Mouse (Mus musculus): ENCODE data around the gene Dock2. TPM values are rescaled to one million over a fixed set of nuclear protein-coding genes. Genes with fewer than 3 reads are reported as not detected.

Dock2 gene
- polyA plus RNA-seq, 1 experiment from 2014 or later: 0.54 TPM

- no peaks in the 10 kb centered on the region for H3K4me1 ChIP-seq (replicated peaks)
- H3K27me3 ChIP-seq: no peaks in the 10 kb centered on the region
- no peak overlapping the region for H3K27ac ChIP-seq (replicated peaks)
- H3K4me2 ChIP-seq: no peak overlapping the region
- no peaks in the 10 kb centered on the region for H3K36me3 ChIP-seq
- H3K9me3 ChIP-seq: no peaks in the 10 kb centered on the region
- 76% methylated on average over 4 of the region's 4 CpGs for WGBS
- no peak overlapping the region for H3K9ac ChIP-seq
- no peak overlapping the region for H3K4me3 ChIP-seq
- peak; percentile 19; the same call in 1 of the 2 replicates for ATAC-seq (ENCODE audit: low FRiP score, low read depth)
These were observed 78.6 kb downstream of the Dock2 start for GRCm38 (mm10) chr11:34705108-34705446.

- Histone ChIP-seq H3K9ac (no peak overlapping the region), H3K27me3 (no peaks in the 10 kb centered on the region), H3K9me3 (no peaks in the 10 kb centered on the region), H3K4me2 (no peak overlapping the region), H3K36me3 (no peaks in the 10 kb centered on the region), H3K4me1 (replicated peaks) (no peaks in the 10 kb centered on the region), H3K27ac (replicated peaks) (no peak overlapping the region), H3K4me3 (no peak overlapping the region)
- 54% methylated on average over 8 of the region's 8 CpGs for WGBS
- peak; percentile 56; the same call in 1 of the 2 replicates for ATAC-seq (ENCODE audit: low FRiP score, low read depth)
These were observed 79.1 kb downstream of the Dock2 start for GRCm38 (mm10) chr11:34704384-34705107.

- WGBS: 61% methylated on average over 6 of the region's 6 CpGs
- no peak for ATAC-seq (ENCODE audit: low FRiP score, low read depth)
- Histone ChIP-seq H3K4me2 (no peak overlapping the region), H3K27ac (replicated peaks) (no peak overlapping the region), H3K4me1 (replicated peaks) (no peaks in the 10 kb centered on the region), H3K36me3 (no peaks in the 10 kb centered on the region), H3K9ac (no peak overlapping the region), H3K4me3 (no peak overlapping the region), H3K27me3 (no peaks in the 10 kb centered on the region), H3K9me3 (no peaks in the 10 kb centered on the region)
These were observed 79.8 kb downstream of the Dock2 start for GRCm38 (mm10) chr11:34703851-34704250.

- Histone ChIP-seq H3K9me3 (0 out of 2 replicates have a peak, but pooled peaks cover 4% of the 10 kb centered on the region), H3K4me1 (replicated peaks) (no peaks in the 10 kb centered on the region), H3K27ac (replicated peaks) (no peak overlapping the region), H3K36me3 (no peaks in the 10 kb centered on the region), H3K9ac (no peak overlapping the region), H3K4me2 (no peak overlapping the region), H3K4me3 (no peak overlapping the region), H3K27me3 (no peaks in the 10 kb centered on the region)
- no peak for ATAC-seq (ENCODE audit: low FRiP score, low read depth)
- 51% methylated on average over 8 of the region's 8 CpGs for WGBS
These were observed 101.9 kb downstream of the Dock2 start for GRCm38 (mm10) chr11:34681790-34682189.

GRCm38 (mm10) chr11:34544631-34545030, 239.1 kb downstream of the Dock2 start:
- peaks cover 12% of the 10 kb centered on the region for H3K9me3 ChIP-seq
- no peaks in the 10 kb centered on the region for H3K4me1 ChIP-seq (replicated peaks)
- no peak overlapping the region for H3K27ac ChIP-seq (replicated peaks)
- H3K27me3 ChIP-seq: no peaks in the 10 kb centered on the region
- H3K4me2 ChIP-seq: no peak overlapping the region
- no peaks in the 10 kb centered on the region for H3K36me3 ChIP-seq
- H3K4me3 ChIP-seq: no peak overlapping the region
- H3K9ac ChIP-seq: no peak overlapping the region
- ATAC-seq (ENCODE audit: low FRiP score, low read depth): no peak
- 73% methylated on average over 7 of the region's 7 CpGs for WGBS

- Histone ChIP-seq H3K4me2 (no peak overlapping the region), H3K27ac (replicated peaks) (no peak overlapping the region), H3K27me3 (no peaks in the 10 kb centered on the region), H3K9me3 (no peaks in the 10 kb centered on the region), H3K36me3 (no peaks in the 10 kb centered on the region), H3K4me3 (no peak overlapping the region), H3K4me1 (replicated peaks) (no peaks in the 10 kb centered on the region), H3K9ac (no peak overlapping the region)
- no peak for ATAC-seq (ENCODE audit: low FRiP score, low read depth)
- 95% methylated on average over 10 of the region's 10 CpGs for WGBS
These were observed 251.6 kb downstream of the Dock2 start for GRCm38 (mm10) chr11:34532131-34532530.

- no peak overlapping the region for H3K4me2 ChIP-seq
- no peaks in the 10 kb centered on the region for H3K36me3 ChIP-seq
- H3K4me1 ChIP-seq (replicated peaks): no peaks in the 10 kb centered on the region
- no peak overlapping the region for H3K4me3 ChIP-seq
- no peaks in the 10 kb centered on the region for H3K9me3 ChIP-seq
- no peak overlapping the region for H3K9ac ChIP-seq
- H3K27ac ChIP-seq (replicated peaks): no peak overlapping the region
- ATAC-seq (ENCODE audit: low FRiP score, low read depth): no peak
- 90% methylated on average over 3 of the region's 3 CpGs for WGBS
- H3K27me3 ChIP-seq: no peaks in the 10 kb centered on the region
These were observed 252.7 kb downstream of the Dock2 start for GRCm38 (mm10) chr11:34530971-34531370.

- Histone ChIP-seq H3K27ac (replicated peaks) (no peak overlapping the region), H3K9me3 (no peaks in the 10 kb centered on the region), H3K27me3 (no peaks in the 10 kb centered on the region), H3K4me3 (no peak overlapping the region), H3K36me3 (no peaks in the 10 kb centered on the region), H3K4me1 (replicated peaks) (no peaks in the 10 kb centered on the region), H3K4me2 (no peak overlapping the region), H3K9ac (no peak overlapping the region)
- 96% methylated on average over 4 of the region's 4 CpGs for WGBS
- no peak for ATAC-seq (ENCODE audit: low FRiP score, low read depth)
These were observed 255.7 kb downstream of the Dock2 start for GRCm38 (mm10) chr11:34528006-34528405.

GRCm38 (mm10) chr11:34527238-34527637, 256.5 kb downstream of the Dock2 start:
- no peaks in the 10 kb centered on the region for H3K9me3 ChIP-seq
- no peaks in the 10 kb centered on the region for H3K36me3 ChIP-seq
- no peak for ATAC-seq (ENCODE audit: low FRiP score, low read depth)
- 91% methylated on average over 5 of the region's 5 CpGs for WGBS
- H3K4me1 ChIP-seq (replicated peaks): no peaks in the 10 kb centered on the region
- H3K27me3 ChIP-seq: no peaks in the 10 kb centered on the region
- no peak overlapping the region for H3K4me2 ChIP-seq
- no peak overlapping the region for H3K4me3 ChIP-seq
- no peak overlapping the region for H3K27ac ChIP-seq (replicated peaks)
- no peak overlapping the region for H3K9ac ChIP-seq

GRCm38 (mm10) chr11:34525096-34525891, 258.4 kb downstream of the Dock2 start:
- no peak overlapping the region for H3K9ac ChIP-seq
- H3K27me3 ChIP-seq: no peaks in the 10 kb centered on the region
- H3K4me3 ChIP-seq: no peak overlapping the region
- 70% methylated on average over 7 of the region's 7 CpGs for WGBS
- no peak overlapping the region for H3K27ac ChIP-seq (replicated peaks)
- H3K4me1 ChIP-seq (replicated peaks): no peaks in the 10 kb centered on the region
- no peaks in the 10 kb centered on the region for H3K36me3 ChIP-seq
- H3K9me3 ChIP-seq: no peaks in the 10 kb centered on the region
- ATAC-seq (ENCODE audit: low FRiP score, low read depth): no peak; the same call in 1 of the 2 replicates
- H3K4me2 ChIP-seq: no peak overlapping the region

- no peak for ATAC-seq (ENCODE audit: low FRiP score, low read depth)
- Histone ChIP-seq H3K4me2 (no peak overlapping the region), H3K4me3 (no peak overlapping the region), H3K27ac (replicated peaks) (no peak overlapping the region), H3K9ac (no peak overlapping the region), H3K4me1 (replicated peaks) (no peaks in the 10 kb centered on the region), H3K36me3 (no peaks in the 10 kb centered on the region), H3K9me3 (no peaks in the 10 kb centered on the region), H3K27me3 (no peaks in the 10 kb centered on the region)
- 87% methylated on average over 4 of the region's 4 CpGs for WGBS
These were observed 259.1 kb downstream of the Dock2 start for GRCm38 (mm10) chr11:34524586-34524985.

- Histone ChIP-seq H3K27ac (replicated peaks) (no peak overlapping the region), H3K9ac (no peak overlapping the region), H3K4me2 (no peak overlapping the region), H3K36me3 (no peaks in the 10 kb centered on the region), H3K9me3 (no peaks in the 10 kb centered on the region), H3K4me3 (no peak overlapping the region), H3K4me1 (replicated peaks) (0 out of 2 replicates have a peak, but pooled peaks cover 3% of the 10 kb centered on the region), H3K27me3 (no peaks in the 10 kb centered on the region)
- 59% methylated on average over 5 of the region's 5 CpGs for WGBS
- 0 out of 2 replicates have a peak, but pooled peaks have one; percentile 38 for ATAC-seq (ENCODE audit: low FRiP score, low read depth)
These were observed 265.1 kb downstream of the Dock2 start for GRCm38 (mm10) chr11:34518566-34518965.
